Mouse (Mus musculus) embryonic fibroblast, embryonic 13.5 days (primary cell): ENCODE results near the gene Anks1. TPM values are rescaled to one million over a fixed set of nuclear protein-coding genes. Genes with fewer than 3 reads are reported as not detected.

Experiments
- H3K27ac ChIP-seq: 2 replicates; pipeline ENCODE4 v1.5.1; 2012; ENCODE audit warnings: low read length, control low read depth, inconsistent platforms; ENCODE audit not compliant: insufficient read depth
- H3K4me1 ChIP-seq: 2 replicates; pipeline ENCODE4 v1.6.1; 2011; ENCODE audit warnings: low read length; ENCODE audit not compliant: control insufficient read depth, insufficient read depth
- H3K4me3 ChIP-seq: 2 replicates; pipeline ENCODE4 v1.5.1; 2011; ENCODE audit warnings: mild to moderate bottlenecking, control low read depth, low read length; ENCODE audit not compliant: insufficient read depth
- CTCF ChIP-seq: IDR thresholded peaks from 2 replicates; pipeline ENCODE4 v1.5.1; 2011; ENCODE audit warnings: mild to moderate bottlenecking, control low read depth, low read length, moderate library complexity, borderline replicate concordance; ENCODE audit not compliant: insufficient read depth
- POLR2A ChIP-seq: IDR thresholded peaks from 2 replicates; pipeline ENCODE4 v1.6.1; 2011; ENCODE audit warnings: low read depth, mild to moderate bottlenecking, control low read depth, low read length, moderate library complexity
- polyA plus RNA-seq: library from polyadenylated mRNA; stranded (reverse); fragments of >200 nt; gene quantifications from 2 replicates; pipeline ENCODE4 v1.2.4, GENCODE M21; 2011; ENCODE audit warnings: low read depth; ENCODE audit not compliant: missing spikeins, insufficient read length

The Anks1 gene
- polyA plus RNA-seq, 1 experiment, result 12.7 TPM

DNA sequence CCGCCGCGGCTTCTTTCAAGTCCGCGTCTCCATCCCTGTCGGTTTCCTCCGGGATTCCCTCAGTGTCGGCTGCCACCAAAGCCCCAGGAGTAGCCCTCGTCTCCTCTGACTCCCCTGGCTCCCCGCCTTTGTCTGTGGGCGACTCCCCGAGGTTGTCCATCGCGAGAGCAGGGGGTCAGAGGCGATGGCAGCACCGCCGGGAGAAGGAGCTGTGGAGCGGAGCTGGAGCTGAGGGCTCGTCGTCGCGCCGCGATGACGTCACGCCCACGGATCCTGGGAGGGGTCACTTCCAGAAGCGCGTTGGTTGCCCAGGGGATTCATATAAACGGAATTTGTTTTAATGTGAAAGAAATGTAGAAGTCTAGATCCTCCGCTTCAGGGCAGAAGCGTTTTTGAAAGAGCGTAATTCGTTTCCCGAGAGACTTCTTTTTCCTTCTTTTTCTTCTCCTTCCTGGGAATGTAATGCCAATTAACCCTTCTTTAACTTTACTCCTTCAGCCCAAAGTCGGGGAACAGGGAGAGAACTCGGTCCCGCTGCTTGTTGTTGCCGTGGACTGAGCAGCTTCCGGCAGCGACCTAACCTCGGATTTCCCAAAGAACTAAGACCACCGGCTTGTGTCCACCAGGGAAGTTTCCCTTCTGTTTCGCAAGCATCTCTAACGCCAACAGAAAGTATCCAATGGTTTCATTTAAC, 1.4 kb upstream of the Anks1 start:
- peak overlapping the region; percentile 17; the same call in 1 of the 2 replicates for H3K27ac ChIP-seq
- no peaks in the 10 kb centered on the region for H3K4me1 ChIP-seq
- peak overlapping the region; percentile 98 for H3K4me3 ChIP-seq
- TF ChIP-seq POLR2A, result peak; percentile 86
- no peak; the same call in 1 of the 2 replicates for TF ChIP-seq CTCF

- no peaks in the 10 kb centered on the region for H3K4me1 ChIP-seq
- H3K4me3 ChIP-seq, result peak overlapping the region; percentile 84
- TF ChIP-seq POLR2A, result no peak; the same call in 1 of the 2 replicates
- TF ChIP-seq CTCF, result no peak
- peak overlapping the region; percentile 17; the same call in 1 of the 2 replicates for H3K27ac ChIP-seq
Measured at GRCm38 (mm10) chr17:27908206-27908887, 759 bp upstream of the Anks1 start.

- TF ChIP-seq POLR2A (no peak), CTCF (no peak)
- no peak within 1 kb of the TSS for H3K27ac ChIP-seq
- peaks cover 3% of the 10 kb centered on the region; the same call in 1 of the 2 replicates for H3K4me1 ChIP-seq
- peak within 1 kb of the TSS; percentile 84 for H3K4me3 ChIP-seq
Measured at GRCm38 (mm10) chr17:27909622-27910500, 755 bp downstream of the Anks1 start, which contains the start of gene Taf11. TSS of gene Taf11 (minus strand) at chr17:27909844.

GRCm38 (mm10) chr17:27911371-27911770, 2.3 kb downstream of the Anks1 start:
- no peak overlapping the region for H3K4me3 ChIP-seq
- no peak overlapping the region for H3K27ac ChIP-seq
- H3K4me1 ChIP-seq, result peaks cover 3% of the 10 kb centered on the region; the same call in 1 of the 2 replicates
- TF ChIP-seq POLR2A (no peak), CTCF (no peak)

GRCm38 (mm10) chr17:27914742-27915141, 5.6 kb downstream of the Anks1 start:
- Histone ChIP-seq H3K4me1 (peaks cover 3% of the 10 kb centered on the region; the same call in 1 of the 2 replicates), H3K4me3 (no peak overlapping the region), H3K27ac (no peak overlapping the region)
- no peak for TF ChIP-seq POLR2A

- TF ChIP-seq POLR2A (no peak), CTCF (no peak)
- Histone ChIP-seq H3K4me3 (no peak overlapping the region), H3K27ac (no peak overlapping the region), H3K4me1 (peaks cover 3% of the 10 kb centered on the region; the same call in 1 of the 2 replicates)
Measured at GRCm38 (mm10) chr17:27916366-27916765, 7.3 kb downstream of the Anks1 start.

- H3K4me1 ChIP-seq, result no peaks in the 10 kb centered on the region
- no peak overlapping the region for H3K27ac ChIP-seq
- TF ChIP-seq CTCF (no peak), POLR2A (no peak)
Measured at GRCm38 (mm10) chr17:27920676-27921075, 11.6 kb downstream of the Anks1 start.

DNA sequence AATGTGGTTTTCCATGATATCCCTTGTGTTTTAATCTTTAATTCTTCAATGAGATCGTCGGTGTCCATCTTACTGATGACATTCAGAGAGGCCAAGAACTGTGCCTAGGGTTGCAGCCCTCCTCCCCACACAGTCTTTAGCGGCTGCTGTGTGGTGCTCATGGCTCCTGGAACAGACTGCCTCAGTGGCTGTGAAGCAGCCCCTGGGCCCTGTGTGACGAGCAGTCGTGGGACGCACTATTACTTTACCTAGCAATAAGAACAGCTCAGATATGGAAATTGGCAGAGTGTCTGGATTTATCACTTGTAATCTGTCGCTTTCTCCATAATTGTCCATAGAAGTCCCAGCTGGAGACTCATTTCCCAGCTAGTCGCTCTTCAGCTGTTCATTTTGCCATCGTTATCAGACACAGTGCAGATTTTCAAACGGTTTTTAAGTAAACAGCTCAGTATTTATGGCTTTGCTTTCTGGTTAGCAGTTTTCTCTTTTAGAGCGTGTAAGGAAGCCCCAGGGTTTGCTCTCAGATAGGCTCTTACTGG, 13.1 kb downstream of the Anks1 start:
- TF ChIP-seq POLR2A, result no peak
- H3K27ac ChIP-seq, result no peak overlapping the region
- no peak overlapping the region for H3K4me3 ChIP-seq
- no peaks in the 10 kb centered on the region for H3K4me1 ChIP-seq

More at GRCm38 (mm10) chr17:27920676-27921075, 11.6 kb downstream of the Anks1 start:
- no peak overlapping the region for H3K4me3 ChIP-seq

DNA sequence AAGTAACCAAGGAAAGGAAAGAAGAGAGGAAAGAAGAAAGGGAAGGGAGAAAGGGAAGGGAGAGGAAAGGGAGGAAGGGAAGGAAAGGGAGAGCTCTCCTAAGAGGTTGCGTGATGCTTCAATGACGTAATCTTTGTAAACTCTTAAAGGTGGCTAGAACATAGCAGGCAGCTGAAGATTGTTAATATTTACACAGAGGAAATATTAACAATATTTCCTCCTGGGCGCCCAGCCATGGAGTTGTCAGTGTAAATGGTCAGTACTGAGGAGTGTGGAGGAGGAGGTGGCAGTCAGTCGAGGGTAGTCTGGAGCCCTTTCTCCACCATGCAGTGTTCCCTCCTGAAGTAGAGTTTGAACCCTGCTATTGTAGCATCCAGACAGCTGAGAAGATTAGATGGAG, 15.9 kb downstream of the Anks1 start:
- H3K4me3 ChIP-seq, result no peak overlapping the region
- no peak overlapping the region for H3K27ac ChIP-seq
- TF ChIP-seq POLR2A, result no peak
- no peak for TF ChIP-seq CTCF
- no peaks in the 10 kb centered on the region for H3K4me1 ChIP-seq

DNA sequence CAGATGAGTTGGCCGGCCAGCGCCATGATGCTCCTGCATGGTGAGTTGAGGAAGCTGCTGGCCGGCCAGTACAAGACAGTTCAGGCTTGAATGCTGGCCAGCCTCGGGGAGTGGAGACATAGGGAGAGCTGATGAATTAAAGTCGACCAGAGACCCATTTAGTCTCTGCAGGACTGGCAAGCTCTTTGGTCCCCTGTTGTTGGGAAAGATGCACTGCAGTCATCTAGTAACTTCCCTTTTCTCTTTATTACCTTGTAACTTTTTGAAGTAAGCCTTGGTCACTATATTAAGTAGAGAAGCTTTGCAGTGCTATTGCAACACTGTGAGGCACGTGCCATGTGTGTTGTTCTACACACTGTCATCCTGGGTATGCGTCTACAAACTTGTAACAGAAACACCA, 16.4 kb downstream of the Anks1 start:
- TF ChIP-seq CTCF, result no peak
- TF ChIP-seq POLR2A, result no peak

More for the DNA sequence above, 16.4 kb downstream of the Anks1 start:
- no peak overlapping the region for H3K4me3 ChIP-seq
- H3K4me1 ChIP-seq, result no peaks in the 10 kb centered on the region
- no peak overlapping the region for H3K27ac ChIP-seq
